Mouse (Mus musculus) megakaryocyte, embryonic 14.5 days (primary cell): ENCODE measurements around the gene Akap1.
"Not testable (repeated sequence)": the region's sequence is repeated elsewhere in the genome, so short reads cannot be mapped to it uniquely, and the experiment has no call there.

ENCODE experiments used
- FLI1 ChIP-seq: IDR thresholded peaks from 2 replicates; pipeline ENCODE4 v1.6.1; 2012; ENCODE audit warnings: low read length, inconsistent platforms, mixed read lengths
- GATA1 ChIP-seq: IDR thresholded peaks from 3 replicates; pipeline ENCODE4 v1.6.1; 2012; ENCODE audit warnings: mixed read lengths, low read length, inconsistent platforms, borderline replicate concordance

- not testable (repeated sequence) for TF ChIP-seq GATA1, FLI1
These were observed 26.5 kb upstream of the Akap1 start for GRCm38 (mm10) chr11:88890904-88891303.
